Mouse (Mus musculus) hindbrain, embryonic 14.5 days (tissue): Measurements from ENCODE around the gene Arhgap27. TPM values are rescaled to one million over a fixed set of nuclear protein-coding genes. Genes with fewer than 3 reads are reported as not detected.
"Not testable (repeated sequence)": the region's sequence is repeated elsewhere in the genome, so short reads cannot be mapped to it uniquely, and the experiment has no call there.

ENCODE experiments used
- ATAC-seq: fragments of 200-750 bp; cut with Nextera tagmentation; 2 replicates; pipeline ENCODE4 v1.8.0; 2017; ENCODE audit warnings: moderate number of reproducible peaks, mild to moderate bottlenecking, moderate TSS enrichment, moderate library complexity; ENCODE audit not compliant: low FRiP score
- DNase-seq: peaks from one replicate; pipeline ENCODE4 v3.0.0-alpha.2; 2015; ENCODE audit warnings: low spot score
- H3K27ac ChIP-seq: fragments of 300-500 bp; sonication (generic); 2 replicates; pipeline ENCODE4 v1.5.1; 2014; ENCODE audit warnings: mild to moderate bottlenecking, moderate library complexity
- H3K27me3 ChIP-seq: fragments of 300-500 bp; sonication (generic); 2 replicates; pipeline ENCODE4 v1.6.1; 2014; ENCODE audit warnings: mild to moderate bottlenecking, low read length, mixed read lengths; ENCODE audit not compliant: control insufficient read depth, insufficient read depth
- H3K36me3 ChIP-seq: fragments of 300-500 bp; sonication (generic); replicated peaks from 2 replicates; pipeline ENCODE4 v1.6.1; 2014; ENCODE audit not compliant: control insufficient read depth, insufficient read depth
- H3K4me1 ChIP-seq: fragments of 300-500 bp; sonication (generic); replicated peaks from 2 replicates; pipeline ENCODE4 v1.6.1; 2014; ENCODE audit warnings: antibody characterized with exemption, low read length, mixed read lengths; ENCODE audit not compliant: control insufficient read depth, insufficient read depth
- H3K4me2 ChIP-seq: fragments of 300-500 bp; sonication (generic); replicated peaks from 2 replicates; pipeline ENCODE4 v1.6.1; 2014; ENCODE audit warnings: mild to moderate bottlenecking, moderate library complexity
- H3K4me3 ChIP-seq: fragments of 300-500 bp; sonication (generic); replicated peaks from 2 replicates; pipeline ENCODE4 v1.5.1; 2014; ENCODE audit warnings: mild to moderate bottlenecking, low read length
- H3K9ac ChIP-seq: fragments of 300-500 bp; sonication (generic); 2 replicates; pipeline ENCODE4 v1.6.1; 2014
- H3K9me3 ChIP-seq: fragments of 300-500 bp; sonication (generic); 2 replicates; pipeline ENCODE4 v1.6.1; 2016; ENCODE audit warnings: low read length; ENCODE audit not compliant: control insufficient read depth
- WGBS: fragments of 180-500 bp; shearing (Covaris S2); extraction: QIAGEN DNeasy Blood & Tissue Kit; methylation state at CpG from one replicate; pipeline ENCODE4 v1.1.7; 2014; 5-methylcytosine and 5-hydroxymethylcytosine counted together
- polyA plus RNA-seq: library from polyadenylated mRNA; unstranded; fragments of >200 nt; fragmentation: Nextera tagmentation; extraction: Ambion mirVana; gene quantifications from 2 replicates; pipeline ENCODE4 v1.2.1, GENCODE M21; 2014

Arhgap27 gene
- polyA plus RNA-seq, 1 experiment from 2014 or later: 5.4 TPM

DNA sequence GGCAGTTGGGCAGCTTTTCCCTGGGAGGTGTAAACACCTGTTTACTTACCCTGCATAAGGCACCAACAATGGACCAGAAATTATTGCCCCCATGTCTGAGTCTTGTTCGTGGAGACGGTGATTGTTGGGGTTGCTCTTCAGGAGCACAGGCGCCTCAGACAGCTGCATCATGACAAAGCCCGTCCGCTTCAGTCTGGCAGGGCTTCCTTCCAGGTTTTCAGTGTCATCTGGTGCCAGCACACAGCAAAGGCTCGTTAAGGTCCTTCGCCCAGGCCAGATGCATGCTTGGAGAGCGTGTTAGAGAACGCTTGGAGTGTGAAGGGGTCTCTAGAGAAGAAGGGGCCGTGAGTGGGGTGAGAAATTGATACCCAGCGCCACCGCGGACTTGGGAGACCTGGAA lies 38.8 kb downstream of the Arhgap27 start:
- H3K4me2 ChIP-seq: no peak overlapping the region
- 54% methylated on average over 13 of the region's 13 CpGs for WGBS
- H3K27ac ChIP-seq: no peak overlapping the region
- H3K27me3 ChIP-seq: no peaks in the 10 kb centered on the region
- no peak overlapping the region for H3K9ac ChIP-seq
- H3K4me3 ChIP-seq: no peak overlapping the region
- H3K9me3 ChIP-seq: no peaks in the 10 kb centered on the region
- 0 out of 2 replicates have a peak, but pooled peaks have one; percentile 11 for ATAC-seq
- no peak for DNase-seq
- no peaks in the 10 kb centered on the region for H3K4me1 ChIP-seq
- no peaks in the 10 kb centered on the region for H3K36me3 ChIP-seq

DNA sequence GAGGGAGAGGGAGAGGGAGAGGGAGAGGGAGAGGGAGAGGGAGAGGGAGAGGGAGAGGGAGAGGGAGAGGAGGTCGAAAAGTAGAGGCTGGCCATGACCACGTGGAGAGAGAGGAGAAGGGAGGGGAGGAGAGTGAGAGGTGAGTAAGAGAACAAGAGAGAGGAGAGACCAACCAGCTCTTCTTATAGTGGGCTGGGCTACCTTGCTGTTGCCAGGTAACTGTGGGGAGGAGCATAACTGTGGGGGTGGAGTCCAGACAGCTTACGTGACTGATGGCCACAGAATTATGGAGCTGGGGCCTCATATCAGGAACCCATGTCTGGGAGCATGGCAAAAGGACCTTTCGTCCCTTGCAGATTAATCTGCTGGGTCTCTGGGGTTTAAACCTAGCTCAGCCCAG lies 40.7 kb downstream of the Arhgap27 start:
- WGBS: 40% methylated on average over 4 of the region's 4 CpGs
- not testable (repeated sequence) for H3K9me3 ChIP-seq, ATAC-seq

GRCm38 (mm10) chr11:103320646-103321045 lies 42.8 kb downstream of the Arhgap27 start:
- H3K4me3 ChIP-seq: no peak overlapping the region
- H3K9me3 ChIP-seq: no peaks in the 10 kb centered on the region
- 65% methylated on average over 4 of the region's 4 CpGs for WGBS
- no peak overlapping the region for H3K27ac ChIP-seq
- H3K4me1 ChIP-seq: no peaks in the 10 kb centered on the region
- no peak overlapping the region for H3K4me2 ChIP-seq
- no peaks in the 10 kb centered on the region for H3K36me3 ChIP-seq
- no peak overlapping the region for H3K9ac ChIP-seq
- ATAC-seq: no peak
- H3K27me3 ChIP-seq: no peaks in the 10 kb centered on the region
- no peak for DNase-seq

More for the DNA sequence above, 40.7 kb downstream of the Arhgap27 start:
- H3K9ac ChIP-seq, DNase-seq, H3K4me2 ChIP-seq, H3K27me3 ChIP-seq, H3K4me3 ChIP-seq, H3K36me3 ChIP-seq, H3K4me1 ChIP-seq, H3K27ac ChIP-seq: not testable (repeated sequence)

DNA sequence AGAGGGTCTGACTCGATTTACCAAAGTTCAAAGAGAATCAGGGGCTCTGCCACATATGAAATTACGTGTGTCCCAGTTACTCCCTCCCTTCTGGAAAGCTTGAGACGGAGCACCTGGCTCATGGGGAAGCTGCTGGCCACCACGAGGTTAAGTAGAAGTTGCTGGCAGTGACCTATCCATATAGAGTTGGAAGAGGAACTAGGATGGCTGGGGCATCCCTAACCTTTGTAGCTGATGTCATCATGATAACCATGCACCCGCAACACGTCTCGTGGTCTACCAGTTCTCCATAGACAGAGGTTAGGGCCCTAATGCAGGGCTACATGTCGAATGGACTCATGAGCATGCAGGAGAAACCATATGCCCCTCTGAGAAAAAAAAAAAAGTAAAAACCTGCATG lies 43.3 kb downstream of the Arhgap27 start:
- Histone ChIP-seq H3K27ac (no peak overlapping the region), H3K27me3 (no peaks in the 10 kb centered on the region), H3K36me3 (no peaks in the 10 kb centered on the region), H3K9me3 (no peaks in the 10 kb centered on the region), H3K4me1 (no peaks in the 10 kb centered on the region), H3K9ac (no peak overlapping the region), H3K4me3 (no peak overlapping the region), H3K4me2 (no peak overlapping the region)
- ATAC-seq (no peak), DNase-seq (no peak)
- 86% methylated on average over 8 of the region's 8 CpGs for WGBS

- Histone ChIP-seq H3K9me3 (no peaks in the 10 kb centered on the region), H3K36me3 (no peaks in the 10 kb centered on the region), H3K4me1 (no peaks in the 10 kb centered on the region), H3K9ac (no peak overlapping the region), H3K27me3 (no peaks in the 10 kb centered on the region), H3K27ac (no peak overlapping the region), H3K4me2 (no peak overlapping the region), H3K4me3 (no peak overlapping the region)
- DNase-seq (no peak), ATAC-seq (no peak)
- 73% methylated on average over 1 of the region's 1 CpGs for WGBS
Observed at GRCm38 (mm10) chr11:103318042-103318441, 45.5 kb downstream of the Arhgap27 start.

DNA sequence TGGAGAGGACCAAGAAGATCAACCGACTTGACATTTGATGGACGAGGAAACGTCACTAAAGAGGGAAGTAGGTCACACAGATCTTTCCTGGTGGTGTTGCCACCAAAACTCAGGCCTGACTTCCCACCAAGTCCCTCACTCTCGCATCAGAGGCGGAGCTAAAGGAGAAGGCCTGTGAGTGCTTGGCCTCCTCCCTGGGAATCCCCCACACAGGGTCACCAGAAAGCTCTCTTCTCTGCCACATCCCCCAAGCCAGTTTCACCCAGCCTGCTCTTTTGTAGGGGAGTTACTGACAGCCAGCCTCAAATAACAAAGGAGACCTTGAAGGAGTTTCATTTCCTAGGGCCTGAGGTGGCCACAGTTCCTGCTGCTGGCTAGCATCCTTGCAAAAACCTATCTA lies 48.1 kb downstream of the Arhgap27 start:
- DNase-seq (no peak), ATAC-seq (no peak)
- Histone ChIP-seq H3K36me3 (no peaks in the 10 kb centered on the region), H3K4me2 (no peak overlapping the region), H3K27me3 (no peaks in the 10 kb centered on the region), H3K4me1 (peaks cover 7% of the 10 kb centered on the region; the same call in 1 of the 2 replicates), H3K4me3 (no peak overlapping the region), H3K9me3 (no peaks in the 10 kb centered on the region), H3K27ac (no peak overlapping the region), H3K9ac (no peak overlapping the region)
- 77% methylated on average over 5 of the region's 5 CpGs for WGBS

DNA sequence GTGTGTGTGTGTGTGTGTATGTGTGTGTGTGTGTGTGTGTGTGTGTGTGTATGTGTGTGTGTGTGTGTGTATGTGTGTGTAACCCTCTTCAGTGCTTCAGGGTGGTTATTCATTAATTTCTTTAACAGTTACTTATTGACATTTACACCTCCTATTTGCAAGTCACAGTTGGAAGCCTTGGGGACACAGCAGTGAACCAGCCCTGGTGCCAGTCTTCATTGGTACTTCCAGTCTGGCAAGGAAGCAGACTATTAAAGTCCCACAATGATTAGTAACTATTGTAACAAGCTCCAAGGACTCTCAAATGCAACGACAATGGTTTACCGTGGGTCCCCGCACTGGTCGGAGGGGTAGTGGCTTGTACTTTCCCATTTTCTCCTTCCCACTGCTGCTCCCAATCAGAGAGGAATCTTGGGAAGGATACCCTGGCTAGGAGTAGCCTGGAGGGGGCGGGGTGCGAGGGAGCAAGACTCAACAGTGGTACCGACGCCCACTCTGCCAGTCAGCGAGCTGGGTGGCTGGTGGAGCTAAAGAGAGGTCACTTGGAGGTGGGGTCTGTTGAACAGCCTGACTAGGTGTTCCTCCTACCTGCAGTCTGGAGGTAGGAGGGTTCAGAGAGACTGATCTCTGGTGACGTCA lies 48.6 kb downstream of the Arhgap27 start:
- H3K27me3 ChIP-seq: no peaks in the 10 kb centered on the region
- no peak for ATAC-seq
- DNase-seq: no peak
- no peaks in the 10 kb centered on the region for H3K36me3 ChIP-seq
- H3K9me3 ChIP-seq: no peaks in the 10 kb centered on the region
- WGBS: 73% methylated on average over 10 of the region's 10 CpGs
- no peak overlapping the region for H3K27ac ChIP-seq
- H3K4me2 ChIP-seq: no peak overlapping the region
- H3K9ac ChIP-seq: no peak overlapping the region
- peaks cover 7% of the 10 kb centered on the region; the same call in 1 of the 2 replicates for H3K4me1 ChIP-seq
- no peak overlapping the region for H3K4me3 ChIP-seq

- WGBS: 80% methylated on average over 6 of the region's 6 CpGs
- Histone ChIP-seq H3K4me2 (no peak overlapping the region), H3K36me3 (no peaks in the 10 kb centered on the region), H3K27ac (no peak overlapping the region), H3K9ac (no peak overlapping the region), H3K27me3 (no peaks in the 10 kb centered on the region), H3K4me3 (no peak overlapping the region), H3K9me3 (no peaks in the 10 kb centered on the region), H3K4me1 (peaks cover 7% of the 10 kb centered on the region; the same call in 1 of the 2 replicates)
- no peak for ATAC-seq
- no peak for DNase-seq
Observed at GRCm38 (mm10) chr11:103313542-103313941, 50.0 kb downstream of the Arhgap27 start.

- H3K27me3 ChIP-seq: no peaks in the 10 kb centered on the region
- no peak overlapping the region for H3K9ac ChIP-seq
- ATAC-seq (no peak), DNase-seq (no peak)
- no peaks in the 10 kb centered on the region for H3K9me3 ChIP-seq
- peaks cover 7% of the 10 kb centered on the region; the same call in 1 of the 2 replicates for H3K4me1 ChIP-seq
- WGBS: 53% methylated on average over 8 of the region's 8 CpGs
- H3K36me3 ChIP-seq: no peaks in the 10 kb centered on the region
- H3K27ac ChIP-seq: no peak overlapping the region
- H3K4me3 ChIP-seq: no peak overlapping the region
- no peak overlapping the region for H3K4me2 ChIP-seq
Observed at GRCm38 (mm10) chr11:103312655-103313255, 50.7 kb downstream of the Arhgap27 start.
